Mouse (Mus musculus) cerebellum, adult 2 months (tissue): ENCODE data around the gene Pla2g10.

Experiments used
- CTCF ChIP-seq: fragments of 200-500 bp; IDR thresholded peaks from 2 replicates; pipeline ENCODE4 v1.5.1; 2011; ENCODE audit warnings: low read depth, mild to moderate bottlenecking, control low read depth, low read length, moderate library complexity, borderline replicate concordance; ENCODE audit not compliant: insufficient read depth
- POLR2A ChIP-seq: fragments of 200-500 bp; IDR thresholded peaks from 2 replicates; pipeline ENCODE4 v1.6.1; 2011; ENCODE audit warnings: low read length, control low read depth, borderline replicate concordance; ENCODE audit not compliant: insufficient read depth

GRCm38 (mm10) chr16:13678601-13679319 is 52.0 kb downstream of the Pla2g10 start:
- TF ChIP-seq CTCF (no peak), POLR2A (no peak)
